Comparison of ENCODE assay signal across 20 mouse cellular contexts in the genomic region with DNA sequence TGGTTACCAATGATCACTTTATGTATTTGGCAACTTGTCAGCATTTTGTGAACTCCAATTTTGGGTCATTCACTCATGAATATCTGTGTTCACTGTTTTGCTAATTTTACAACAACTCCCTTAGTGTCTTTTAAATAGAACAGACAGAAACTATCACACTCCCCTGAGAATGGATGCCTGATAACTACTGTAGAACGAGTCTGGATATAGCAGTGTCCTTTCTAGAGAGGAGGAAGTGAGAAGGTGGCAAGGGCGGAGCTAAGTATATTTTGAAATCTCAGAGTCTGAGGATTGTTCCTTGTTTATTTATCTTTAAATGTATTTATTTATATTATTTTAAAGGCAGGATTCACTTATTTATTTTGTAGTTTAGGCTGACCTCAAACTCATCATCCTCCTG. TPM values are rescaled to one million over a fixed set of nuclear protein-coding genes. Genes with fewer than 3 reads are reported as not detected.
"Had no signal": no experiment of that assay in that cellular context is flagged by ENCODE, and none has a peak within 500 bp of the region (broad histone marks: within the 10 kb centered on the region; RNA-seq: fewer than 3 reads in every experiment).

No protein-coding gene starts in this region.

- H3K27ac ChIP-seq: layer of hippocampus, adult 2 months; limb, embryonic 10.5 days; liver, embryonic 12.5 days; midbrain, embryonic 15.5 days had no signal

- H3K36me3 ChIP-seq: limb, embryonic 10.5 days; liver, embryonic 12.5 days; midbrain, embryonic 15.5 days had no signal

- DNase-seq: kidney, adult 11 months; kidney, postnatal 10 days; kidney, postnatal 4 days; lung, embryonic 14.5 days; lung, postnatal 14 days; right cerebral cortex, adult 18-20 months; right cerebral cortex, postnatal 25 days; thymus, adult 2 months; thymus, postnatal 25 days had no signal

- H3K4me3 ChIP-seq: layer of hippocampus, adult 2 months; limb, embryonic 10.5 days; liver, embryonic 12.5 days; megakaryocyte, embryonic 14.5 days; midbrain, embryonic 15.5 days had no signal

- ATAC-seq: liver, embryonic 12.5 days; midbrain, embryonic 15.5 days had no signal

RNA-seq across cellular contexts. Expression of a gene that starts 7.6 kb away (rescaled TPM):
- total RNA-seq: layer of hippocampus, adult 2 months; layer of hippocampus, postnatal 10 days had no signal
- polyA plus RNA-seq: kidney, embryonic 14.5 days; limb, embryonic 10.5 days; liver, embryonic 16.5 days; midbrain, embryonic 11.5 days; midbrain, embryonic 15.5 days; neural tube, embryonic 14.5 days; stomach, embryonic 14.5 days had no signal
